Comparison of ENCODE assay signal across 9 mouse cellular contexts in the genomic region with DNA sequence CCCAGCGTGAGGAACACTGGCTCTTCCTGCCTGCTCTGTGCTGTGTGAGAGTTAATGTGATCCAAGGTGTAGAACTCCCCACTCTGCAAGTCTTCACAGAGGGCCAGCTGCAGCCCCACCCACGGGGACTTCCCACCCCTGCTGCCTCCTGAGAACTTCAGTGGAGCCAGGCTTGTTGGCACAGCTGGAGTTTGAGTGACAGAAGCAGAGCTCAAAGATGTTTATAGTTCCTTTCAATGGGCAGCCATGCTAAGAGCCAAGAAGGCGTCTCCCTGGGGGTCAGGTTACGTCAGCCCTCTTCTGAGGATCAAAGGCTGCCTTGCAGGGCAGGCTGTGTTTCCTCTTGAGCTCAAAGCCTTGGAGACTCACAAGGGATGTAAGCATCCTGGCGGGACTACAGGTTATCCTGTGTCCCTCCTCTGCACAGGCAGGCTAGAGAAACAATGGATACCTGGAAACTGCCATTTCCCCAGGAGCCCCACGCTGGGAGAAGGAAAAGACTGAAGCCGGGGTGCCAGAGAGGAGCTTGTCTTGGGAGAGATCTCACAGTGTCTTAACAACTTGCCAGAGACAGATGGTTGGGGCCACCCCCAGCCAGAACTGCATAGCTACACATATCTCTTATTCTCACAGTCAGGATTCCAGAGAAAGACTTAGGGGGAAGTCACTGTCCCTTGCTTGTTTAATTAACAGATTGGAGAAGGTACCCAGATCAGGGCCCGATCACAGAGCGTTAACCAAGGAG. TPM values are rescaled to one million over a fixed set of nuclear protein-coding genes. Genes with fewer than 3 reads are reported as not detected.
DNase-seq lines count a peak whose midpoint lies in the region; ATAC-seq and TF ChIP-seq lines count a peak whose summit lies in the region.
"Had no signal": no experiment of that assay in that cellular context is flagged by ENCODE, and none has a peak within 500 bp of the region (broad histone marks: within the 10 kb centered on the region; RNA-seq: fewer than 3 reads in every experiment).

No protein-coding gene starts in this region.

- peaks cover 6% of the 10 kb centered on the region for H3K36me3 ChIP-seq in intestine, postnatal 0 days (ENCODE audit: control insufficient read depth, insufficient read depth)
- no peaks in the 10 kb centered on the region for H3K36me3 ChIP-seq in stomach, embryonic 15.5 days

- TF ChIP-seq CTCF in gastrocnemius, adult 2 months (IDR thresholded peaks at IDR 0.05) = no peak
- no peak for TF ChIP-seq CTCF in intestine, postnatal 0 days (IDR thresholded peaks at IDR 0.05; ENCODE audit: low read depth)

- WGBS in intestine, postnatal 0 days = 35% methylated on average over 9 of the region's 9 CpGs
- 18% methylated on average over 9 of the region's 9 CpGs for WGBS in stomach, embryonic 15.5 days

- no peaks in the 10 kb centered on the region for H3K9me3 ChIP-seq in intestine, postnatal 0 days (ENCODE audit: control insufficient read depth)
- H3K9me3 ChIP-seq in stomach, embryonic 15.5 days = no peaks in the 10 kb centered on the region

- H3K4me1 ChIP-seq in intestine, postnatal 0 days (replicated peaks; ENCODE audit: control insufficient read depth, insufficient read depth, low read length) = no peaks in the 10 kb centered on the region
- peaks cover 14% of the 10 kb centered on the region for H3K4me1 ChIP-seq in stomach, embryonic 15.5 days

- no peak overlapping the region for H3K4me2 ChIP-seq in intestine, postnatal 0 days (replicated peaks; ENCODE audit: low read depth)
- H3K4me2 ChIP-seq in stomach, embryonic 15.5 days = no peak overlapping the region

- no peak overlapping the region for H3K9ac ChIP-seq in intestine, postnatal 0 days (ENCODE audit: low read depth, low read length)
- H3K9ac ChIP-seq in stomach, embryonic 15.5 days = no peak overlapping the region

- peak overlapping the region; percentile 43; the same call in 1 of the 2 replicates for H3K27ac ChIP-seq in gastrocnemius, adult 2 months
- H3K27ac ChIP-seq in intestine, postnatal 0 days (ENCODE audit: low read depth, low read length) = no peak overlapping the region
- H3K27ac ChIP-seq in stomach, embryonic 15.5 days = peak overlapping the region; percentile 59

- intact Hi-C loops in gastrocnemius, adult 2 months (cut with DNase I) = loop anchor here (5.0 kb wide), 1 partner anchor 271 kb away; no protein-coding TSS in a partner anchor

- no peaks in the 10 kb centered on the region for H3K27me3 ChIP-seq in intestine, postnatal 0 days (replicated peaks; ENCODE audit: control insufficient read depth, insufficient read depth, low read length)
- no peaks in the 10 kb centered on the region for H3K27me3 ChIP-seq in stomach, embryonic 15.5 days (replicated peaks)

- peak; percentile 89 for DNase-seq in heart, adult 11 months
- no peak for DNase-seq in heart, adult 8-10 months (ENCODE audit: low spot score)
- DNase-seq in brain, embryonic 18.5 days (ENCODE audit: low read depth, low spot score) = peak; percentile 8
- peak; percentile 78 for DNase-seq in gastrocnemius, adult 2 months
- DNase-seq in lung, postnatal 10 days = peak; percentile 85
- DNase-seq in spleen, adult 12 weeks (ENCODE audit: low spot score) = no peak

- ATAC-seq in intestine, postnatal 0 days = peak; percentile 52
- peak; percentile 76 for ATAC-seq in stomach, embryonic 15.5 days (ENCODE audit: insufficient read depth, low FRiP score, low read depth)

- no peak overlapping the region for H3K4me3 ChIP-seq in gastrocnemius, adult 2 months
- no peak overlapping the region for H3K4me3 ChIP-seq in intestine, postnatal 0 days (ENCODE audit: low read depth, low read length)
- H3K4me3 ChIP-seq in stomach, embryonic 15.5 days (replicated peaks) = no peak overlapping the region

RNA-seq across cellular contexts. Expression of a gene that starts 16.7 kb away (rescaled TPM):
- not detected for total RNA-seq in heart, adult 8-10 months (2022)
- under 1 TPM in 1 of 2 experiments, not detected in 1; 0.20 TPM for total RNA-seq in gastrocnemius, adult 2 months (2021)
- 5.3 and 7.1 TPM in 2 replicates for polyA plus RNA-seq in intestine, postnatal 0 days (2015; fragmentation: Nextera tagmentation; extraction: Ambion mirVana)
- polyA plus RNA-seq in stomach, embryonic 15.5 days (2015; fragmentation: Nextera tagmentation; extraction: Ambion mirVana) = 1.3 and 2.0 TPM in 2 replicates
- total RNA-seq: heart, postnatal 36 days had no signal

RNA-seq across cellular contexts. Expression of a gene that starts 20.1 kb away (rescaled TPM):
- total RNA-seq in heart, adult 8-10 months (2022) = 100 to 1,000 TPM in 1 of 4 experiments, 10 to 100 TPM in 3; 87.3 to 107 (median 96.3) TPM
- total RNA-seq in gastrocnemius, adult 2 months (2021) = 10 to 100 TPM; 74.9 to 78.9 TPM
- 34.4 and 37.3 TPM in 2 replicates for polyA plus RNA-seq in intestine, postnatal 0 days (2015; fragmentation: Nextera tagmentation; extraction: Ambion mirVana)
- 44.7 and 54.1 TPM in 2 replicates for polyA plus RNA-seq in stomach, embryonic 15.5 days (2015; fragmentation: Nextera tagmentation; extraction: Ambion mirVana)

Comparison
In these comparisons a context has a peak if more than half of its experiments do, and no peak if none do; other contexts are left out.
1. DNase-seq: peak in heart, adult 11 months (single experiment), brain, embryonic 18.5 days (single experiment), gastrocnemius, adult 2 months (single experiment) and lung, postnatal 10 days (single experiment); none in heart, adult 8-10 months (single experiment) and spleen, adult 12 weeks (single experiment).